Mouse (Mus musculus) hindbrain, postnatal 0 days (tissue): ENCODE results near the gene Oxct2b. TPM values are rescaled to one million over a fixed set of nuclear protein-coding genes. Genes with fewer than 3 reads are reported as not detected.
"Not testable (repeated sequence)": the region's sequence is repeated elsewhere in the genome, so short reads cannot be mapped to it uniquely, and the experiment has no call there.

Source experiments
- ATAC-seq: fragments of 200-750 bp; cut with Nextera tagmentation; 2 replicates; pipeline ENCODE4 v1.8.0; 2017; ENCODE audit warnings: mild to moderate bottlenecking, moderate TSS enrichment, moderate library complexity
- DNase-seq: peaks from one replicate; pipeline ENCODE4 v3.0.0-alpha.2; 2015; ENCODE audit warnings: low spot score
- H3K27ac ChIP-seq: fragments of 300-500 bp; sonication (generic); 2 replicates; pipeline ENCODE4 v1.5.1; 2014; ENCODE audit warnings: mild to moderate bottlenecking
- H3K27me3 ChIP-seq: fragments of 300-500 bp; sonication (generic); 2 replicates; pipeline ENCODE4 v1.6.1; 2014; ENCODE audit warnings: low read length, mixed read lengths; ENCODE audit not compliant: insufficient read depth
- H3K36me3 ChIP-seq: fragments of 300-500 bp; sonication (generic); 2 replicates; pipeline ENCODE4 v1.6.1; 2014; ENCODE audit warnings: low read length, mixed read lengths; ENCODE audit not compliant: insufficient read depth
- H3K4me1 ChIP-seq: fragments of 300-500 bp; sonication (generic); 2 replicates; pipeline ENCODE4 v1.6.1; 2014; ENCODE audit warnings: antibody characterized with exemption, low read length, mixed read lengths; ENCODE audit not compliant: insufficient read depth
- H3K4me2 ChIP-seq: fragments of 300-500 bp; sonication (generic); 2 replicates; pipeline ENCODE4 v1.6.1; 2014; ENCODE audit warnings: low read depth, mild to moderate bottlenecking, low read length, moderate library complexity, mixed read lengths
- H3K4me3 ChIP-seq: fragments of 300-500 bp; sonication (generic); 2 replicates; pipeline ENCODE4 v1.5.1; 2014; ENCODE audit warnings: low read length
- H3K9ac ChIP-seq: fragments of 300-500 bp; sonication (generic); replicated peaks from 2 replicates; pipeline ENCODE4 v1.6.1; 2014; ENCODE audit warnings: mild to moderate bottlenecking, low read length, moderate library complexity, mixed read lengths
- H3K9me3 ChIP-seq: fragments of 300-500 bp; sonication (generic); 2 replicates; pipeline ENCODE4 v1.6.1; 2016; ENCODE audit warnings: low read length, mixed read lengths
- CTCF ChIP-seq: IDR thresholded peaks from 2 replicates; pipeline ENCODE4 v1.5.1; 2016; ENCODE audit warnings: antibody characterized with exemption, control low read depth, low read depth
- WGBS: fragments of 180-500 bp; shearing (Covaris S2); extraction: QIAGEN DNeasy Blood & Tissue Kit; methylation state at CpG from one replicate; pipeline ENCODE4 v1.1.7; 2014; 5-methylcytosine and 5-hydroxymethylcytosine counted together
- polyA plus RNA-seq: library from polyadenylated mRNA; unstranded; fragments of >200 nt; fragmentation: Nextera tagmentation; extraction: Ambion mirVana; gene quantifications from 2 replicates; pipeline ENCODE4 v1.2.1, GENCODE M21; 2015
- total RNA-seq: library from RNA; depleted of rRNA; stranded (reverse); fragments of >200 nt; gene quantifications from 2 replicates; pipeline ENCODE4 v1.2.3, GENCODE M21; 2014; rRNA removed

The Oxct2b gene
- total and polyA plus RNA-seq, 2 experiments from 2014 or later, result 0.16 to 0.60 TPM

DNA sequence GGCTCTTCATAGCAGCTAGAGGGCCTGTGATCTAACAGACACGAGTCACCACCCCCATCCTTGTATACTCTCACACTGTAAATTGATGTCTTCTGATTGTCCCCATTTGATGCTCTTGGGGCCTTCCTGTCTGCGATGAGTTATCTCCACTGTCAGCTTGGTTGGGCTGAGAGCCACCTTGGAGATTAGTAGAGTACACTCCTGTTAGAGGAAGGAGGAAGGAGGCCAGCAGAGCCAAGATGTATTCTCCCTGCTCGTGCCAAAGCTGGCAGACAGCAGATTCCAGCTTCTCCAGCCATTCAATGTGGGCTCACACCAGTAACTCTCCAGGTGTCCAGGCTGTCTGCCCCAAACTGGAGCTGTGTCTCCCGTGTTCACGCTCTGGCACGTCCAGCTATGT lies 44.5 kb downstream of the Oxct2b start:
- H3K9me3 ChIP-seq, result no peaks in the 10 kb centered on the region
- H3K27me3 ChIP-seq, result no peaks in the 10 kb centered on the region
- TF ChIP-seq CTCF, result no peak
- H3K4me3 ChIP-seq, result no peak overlapping the region
- no peak overlapping the region for H3K27ac ChIP-seq
- DNase-seq, result no peak
- WGBS, result 68% methylated on average over 6 of the region's 6 CpGs
- no peak for ATAC-seq
- H3K4me2 ChIP-seq, result no peak overlapping the region
- H3K9ac ChIP-seq, result no peak overlapping the region
- H3K36me3 ChIP-seq, result no peaks in the 10 kb centered on the region
- H3K4me1 ChIP-seq, result peaks cover 5% of the 10 kb centered on the region; the same call in 1 of the 2 replicates

DNA sequence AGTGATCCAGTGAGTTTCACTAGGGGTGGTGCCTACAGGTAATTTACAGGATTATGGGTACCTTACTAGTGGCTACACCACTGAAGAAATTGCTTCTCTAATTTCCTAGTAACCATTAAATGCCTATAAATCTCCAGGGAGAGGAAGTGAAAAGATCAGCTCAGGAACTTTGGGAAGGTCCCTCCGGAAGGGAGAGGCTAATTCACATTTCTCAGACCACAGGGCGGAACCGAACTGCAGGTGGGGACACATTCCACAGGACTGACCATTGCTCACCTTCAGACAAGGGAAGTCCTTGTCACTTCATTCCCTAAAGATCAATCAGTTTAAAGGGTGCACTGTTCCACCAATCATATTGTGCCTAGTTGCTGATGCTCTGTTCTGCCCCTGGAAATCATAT lies 45.2 kb downstream of the Oxct2b start:
- not testable (repeated sequence) for ATAC-seq, DNase-seq, H3K4me3 ChIP-seq, H3K4me2 ChIP-seq, H3K9me3 ChIP-seq, H3K4me1 ChIP-seq, H3K36me3 ChIP-seq, H3K27me3 ChIP-seq, H3K27ac ChIP-seq, H3K9ac ChIP-seq
- 92% methylated on average over 3 of the region's 3 CpGs for WGBS

DNA sequence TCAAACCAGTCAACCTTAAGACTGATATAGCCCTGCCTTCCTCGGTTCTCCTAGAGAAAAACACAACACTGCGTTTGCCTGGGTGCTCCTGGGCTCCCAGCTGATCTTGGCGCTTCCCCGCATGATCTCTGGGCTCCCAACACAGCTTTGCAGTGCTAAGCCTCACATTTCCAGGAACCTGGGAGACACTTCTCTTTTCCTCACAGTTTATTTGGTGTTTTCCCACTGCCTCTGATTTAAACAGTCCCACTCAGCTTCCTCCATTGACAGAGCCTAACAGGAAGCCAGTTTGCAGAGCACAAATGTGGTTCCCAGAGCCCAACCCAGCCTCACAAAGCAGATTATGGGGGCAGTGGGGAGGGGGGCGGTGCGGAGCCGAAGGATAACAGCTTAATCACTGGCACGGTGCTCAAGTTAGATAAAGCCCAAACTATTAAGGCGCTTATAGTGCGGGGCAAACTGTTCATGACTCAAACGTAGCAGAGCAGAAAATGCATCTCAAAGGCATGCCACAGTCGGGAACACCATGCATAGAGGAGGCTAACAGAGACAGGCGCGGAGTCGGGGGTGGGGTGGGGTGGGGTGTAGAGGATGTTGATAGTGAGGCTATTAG lies 46.3 kb downstream of the Oxct2b start:
- Histone ChIP-seq H3K36me3 (no peaks in the 10 kb centered on the region), H3K27ac (no peak overlapping the region; the same call in 1 of the 2 replicates), H3K9ac (no peak overlapping the region), H3K9me3 (no peaks in the 10 kb centered on the region), H3K4me2 (peak overlapping the region; percentile 35; the same call in 1 of the 2 replicates), H3K27me3 (no peaks in the 10 kb centered on the region), H3K4me1 (peaks cover 5% of the 10 kb centered on the region; the same call in 1 of the 2 replicates), H3K4me3 (no peak overlapping the region)
- TF ChIP-seq CTCF, result no peak
- ATAC-seq, result no peak
- WGBS, result 20% methylated on average over 15 of the region's 15 CpGs
- no peak for DNase-seq

DNA sequence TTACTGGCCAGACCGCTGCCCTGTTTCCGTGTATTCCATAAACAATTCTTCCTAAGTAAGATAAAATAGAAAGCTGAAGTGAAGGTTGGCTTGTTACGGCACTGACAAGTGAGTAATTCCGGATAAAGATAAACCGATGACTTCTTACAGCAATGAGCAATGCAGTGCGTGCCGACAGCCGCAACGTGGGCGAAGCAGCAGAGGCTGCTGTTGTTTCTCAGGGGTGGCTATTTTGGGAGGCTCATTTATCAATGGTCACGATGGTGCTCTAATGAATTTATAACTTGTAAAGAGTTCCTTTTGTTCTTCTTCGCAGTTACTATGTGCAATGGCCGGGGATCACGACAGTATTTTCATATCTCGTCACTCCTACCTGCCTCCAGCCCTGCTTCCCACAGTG lies 48.1 kb downstream of the Oxct2b start:
- no peak overlapping the region for H3K4me3 ChIP-seq
- WGBS, result 86% methylated on average over 15 of the region's 15 CpGs
- peaks cover 2% of the 10 kb centered on the region; the same call in 1 of the 2 replicates for H3K9me3 ChIP-seq
- H3K27me3 ChIP-seq, result no peaks in the 10 kb centered on the region
- H3K4me2 ChIP-seq, result no peak overlapping the region
- DNase-seq (no peak), ATAC-seq (no peak)
- no peak for TF ChIP-seq CTCF
- H3K4me1 ChIP-seq, result peaks cover 5% of the 10 kb centered on the region; the same call in 1 of the 2 replicates
- H3K36me3 ChIP-seq, result no peaks in the 10 kb centered on the region
- no peak overlapping the region for H3K9ac ChIP-seq
- no peak overlapping the region for H3K27ac ChIP-seq

Other genes starting within 250 kb of the Oxct2b start
- gene Cap1, start 230.2 kb upstream of the Oxct2b start, total RNA-seq, result 133 and 141 TPM in 2 replicates
- gene Cap1, start 230.2 kb upstream of the Oxct2b start, polyA plus RNA-seq, result 59.9 and 60.1 TPM in 2 replicates
- gene Mfsd2a, start 155.1 kb upstream of the Oxct2b start, total RNA-seq, result 63.6 and 68.0 TPM in 2 replicates
- 34.9 and 42.6 TPM in 2 replicates for gene Mfsd2a, start 155.1 kb upstream of the Oxct2b start, polyA plus RNA-seq
- gene Mycl, start 120.6 kb upstream of the Oxct2b start, total RNA-seq, result 67.5 and 79.4 TPM in 2 replicates
- gene Mycl, start 120.6 kb upstream of the Oxct2b start, polyA plus RNA-seq, result 34.3 and 34.8 TPM in 2 replicates
- 11.1 and 18.5 TPM in 2 replicates for gene Trit1, start 99.7 kb upstream of the Oxct2b start, total RNA-seq
- gene Trit1, start 99.7 kb upstream of the Oxct2b start, polyA plus RNA-seq, result 17.0 and 18.3 TPM in 2 replicates
- 0.42 and 0.47 TPM in 2 replicates for gene Bmp8b, start 11.1 kb upstream of the Oxct2b start, total RNA-seq
- 0.29 and 0.43 TPM in 2 replicates for gene Bmp8b, start 11.1 kb upstream of the Oxct2b start, polyA plus RNA-seq
- gene Ppie, start 23.7 kb downstream of the Oxct2b start, total RNA-seq, result 22.0 and 39.5 TPM in 2 replicates
- gene Ppie, start 23.7 kb downstream of the Oxct2b start, polyA plus RNA-seq, result 44.4 and 49.7 TPM in 2 replicates
- gene Hpcal4, start 67.0 kb downstream of the Oxct2b start, total RNA-seq, result 32.1 and 46.3 TPM in 2 replicates
- 37.2 and 43.8 TPM in 2 replicates for gene Hpcal4, start 67.0 kb downstream of the Oxct2b start, polyA plus RNA-seq
- 0.79 and 2.1 TPM in 2 replicates for gene Nt5c1a, start 85.2 kb downstream of the Oxct2b start, total RNA-seq
- gene Nt5c1a, start 85.2 kb downstream of the Oxct2b start, polyA plus RNA-seq, result 0.39 and 0.53 TPM in 2 replicates
- gene Heyl, start 117.3 kb downstream of the Oxct2b start, total RNA-seq, result 5.1 and 6.5 TPM in 2 replicates
- 3.5 TPM in 2 replicates for gene Heyl, start 117.3 kb downstream of the Oxct2b start, polyA plus RNA-seq
- gene Pabpc4, start 146.1 kb downstream of the Oxct2b start, total RNA-seq, result 100 and 137 TPM in 2 replicates
- gene Pabpc4, start 146.1 kb downstream of the Oxct2b start, polyA plus RNA-seq, result 19.9 and 22.7 TPM in 2 replicates
- 0.25 and 0.47 TPM in 2 replicates for gene Oxct2a, start 207.4 kb downstream of the Oxct2b start, total RNA-seq
- 0.20 TPM in 2 replicates for gene Oxct2a, start 207.4 kb downstream of the Oxct2b start, polyA plus RNA-seq
- gene Bmp8a, start 227.0 kb downstream of the Oxct2b start, total RNA-seq, result 0.10 and 0.18 TPM in 2 replicates
- 0.32 and 0.44 TPM in 2 replicates for gene Bmp8a, start 227.0 kb downstream of the Oxct2b start, polyA plus RNA-seq